Mouse (Mus musculus): ENCODE results near the gene Acer1.

Acer1 gene

GRCm38 (mm10) chr17:56982013-56982412, at the start of gene Acer1:
Gene Acer1, minus strand, starts transcription at chr17:56982126.
- DNase-seq (ENCODE audit: low read depth), result no peak

- DNase-seq (ENCODE audit: low read depth), result peak; percentile 65
These were observed 49.2 kb upstream of the Acer1 start, which contains the start of gene Khsrp for GRCm38 (mm10) chr17:57030931-57031660. Gene Khsrp, minus strand, starts transcription at chr17:57031522.

GRCm38 (mm10) chr17:57029691-57030090, 47.8 kb upstream of the Acer1 start:
- peak; percentile 42 for DNase-seq (ENCODE audit: low read depth)

GRCm38 (mm10) chr17:57027471-57027870, 45.5 kb upstream of the Acer1 start:
- DNase-seq (ENCODE audit: low read depth), result no peak

GRCm38 (mm10) chr17:57020960-57021359, 39.0 kb upstream of the Acer1 start:
- DNase-seq (ENCODE audit: low read depth), result no peak

- DNase-seq (ENCODE audit: low read depth), result no peak
These were observed 37.8 kb upstream of the Acer1 start for GRCm38 (mm10) chr17:57019693-57020092.

GRCm38 (mm10) chr17:57012245-57012795, 30.4 kb upstream of the Acer1 start:
- DNase-seq (ENCODE audit: low read depth), result no peak

- DNase-seq (ENCODE audit: low read depth), result peak; percentile 100
These were observed 29.6 kb upstream of the Acer1 start, which contains the start of the genes Gtf2f1 and Gm17949 for GRCm38 (mm10) chr17:57011236-57012141. Gene Gtf2f1, minus strand, starts transcription at chr17:57011288. Gene Gm17949, plus strand, starts transcription at chr17:57011469.

- DNase-seq (ENCODE audit: low read depth), result no peak
These were observed 28.9 kb upstream of the Acer1 start for GRCm38 (mm10) chr17:57010911-57011235.

GRCm38 (mm10) chr17:57007137-57007905, 25.4 kb upstream of the Acer1 start:
- DNase-seq (ENCODE audit: low read depth), result no peak

- no peak for DNase-seq (ENCODE audit: low read depth)
These were observed 22.1 kb upstream of the Acer1 start for GRCm38 (mm10) chr17:57003994-57004393.

- DNase-seq (ENCODE audit: low read depth), result no peak
These were observed 19.3 kb upstream of the Acer1 start for GRCm38 (mm10) chr17:57001228-57001627.

- DNase-seq (ENCODE audit: low read depth), result no peak
These were observed 18.2 kb upstream of the Acer1 start, which contains the start of gene Pspn for GRCm38 (mm10) chr17:56999968-57000609. Gene Pspn, minus strand, starts transcription at chr17:57000018.

GRCm38 (mm10) chr17:56999414-56999813, 17.5 kb upstream of the Acer1 start:
- DNase-seq (ENCODE audit: low read depth), result no peak

GRCm38 (mm10) chr17:56997029-56997667, 15.2 kb upstream of the Acer1 start, which contains the start of gene Alkbh7:
Gene Alkbh7, plus strand, starts transcription at chr17:56997339.
- peak; percentile 99 for DNase-seq (ENCODE audit: low read depth)

- no peak for DNase-seq (ENCODE audit: low read depth)
These were observed 14.6 kb upstream of the Acer1 start for GRCm38 (mm10) chr17:56996506-56996905.

GRCm38 (mm10) chr17:56995046-56995445, 13.1 kb upstream of the Acer1 start:
- DNase-seq (ENCODE audit: low read depth), result no peak

GRCm38 (mm10) chr17:56990966-56991365, 9.0 kb upstream of the Acer1 start:
- no peak for DNase-seq (ENCODE audit: low read depth)

- DNase-seq (ENCODE audit: low read depth), result peak; percentile 98
These were observed 8.3 kb upstream of the Acer1 start, which contains the start of gene Clpp for GRCm38 (mm10) chr17:56990115-56990746. Gene Clpp, plus strand, starts transcription at chr17:56990305.

- DNase-seq (ENCODE audit: low read depth), result no peak
These were observed 7.7 kb upstream of the Acer1 start for GRCm38 (mm10) chr17:56989467-56990114.

Data from induced T-regulatory cell, adult 2 months (primary cell).